28 mouse cellular contexts compared by ENCODE assay signal in the genomic region with DNA sequence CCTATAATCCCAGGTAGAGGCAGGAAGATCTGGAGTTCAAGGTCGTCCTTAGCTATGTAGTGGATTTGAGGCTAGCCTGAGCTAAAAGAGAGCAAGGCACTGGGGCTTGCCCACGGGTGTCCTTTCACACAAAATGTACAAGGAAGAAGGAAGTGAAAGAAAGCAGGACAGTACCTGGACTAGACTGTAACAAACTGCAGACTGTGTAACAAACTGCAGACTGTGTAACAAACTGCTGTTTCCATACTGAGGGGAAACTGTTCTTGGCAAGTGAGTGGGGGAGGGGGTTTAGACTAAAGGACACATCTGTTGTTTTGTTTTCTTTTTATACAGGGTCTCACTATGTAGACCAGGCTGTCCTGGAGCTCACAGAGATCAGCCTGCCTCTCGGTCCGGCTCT. TPM values are rescaled to one million over a fixed set of nuclear protein-coding genes. Genes with fewer than 3 reads are reported as not detected.
A peak's percentile ranks its signal among the peaks of the same experiment; 100 is the strongest.
DNase-seq lines count a peak whose midpoint lies in the region; ATAC-seq and TF ChIP-seq lines count a peak whose summit lies in the region.
"Had no signal": no experiment of that assay in that cellular context is flagged by ENCODE, and none has a peak within 500 bp of the region (broad histone marks: within the 10 kb centered on the region; RNA-seq: fewer than 3 reads in every experiment).

No protein-coding gene starts in this region.

- no peak for TF ChIP-seq POLR2A in CH12.LX (IDR thresholded peaks at IDR 0.05; ENCODE audit: low read depth, low read length)

- H3K4me1 ChIP-seq in forebrain, embryonic 10.5 days, result peaks cover 19% of the 10 kb centered on the region
- peaks cover 12% of the 10 kb centered on the region; the same call in 1 of the 2 replicates for H3K4me1 ChIP-seq in forebrain, postnatal 0 days (ENCODE audit: insufficient read depth)
- H3K4me1 ChIP-seq in midbrain, embryonic 11.5 days (ENCODE audit: control insufficient read depth, insufficient read depth, low read length), result peaks cover 5% of the 10 kb centered on the region
- 0 out of 2 replicates have a peak, but pooled peaks cover 8% of the 10 kb centered on the region for H3K4me1 ChIP-seq in midbrain, postnatal 0 days (ENCODE audit: insufficient read depth, low read length)
- H3K4me1 ChIP-seq in CH12.LX (ENCODE audit: control insufficient read depth in 1 of 2, insufficient read depth in 2 of 2), result peaks cover 5 to 37% of the 10 kb centered on the region in 2 experiments; a peak in 3 of 4 replicates

- in situ Hi-C loops in CH12.LX (cut with MboI; ENCODE audit: low pct_ligation_motif_present, low pct_unique_long_range_greater_than_20kb, low sequenced_read_pairs), result no loop called here

- no peak overlapping the region for H3K4me3 ChIP-seq in forebrain, embryonic 10.5 days
- no peak overlapping the region for H3K4me3 ChIP-seq in forebrain, postnatal 0 days (ENCODE audit: low read depth, low read length)
- no peak overlapping the region for H3K4me3 ChIP-seq in midbrain, embryonic 11.5 days (ENCODE audit: low read depth, low read length)
- H3K4me3 ChIP-seq in midbrain, postnatal 0 days (ENCODE audit: low read depth, low read length), result no peak overlapping the region
- H3K4me3 ChIP-seq in CH12.LX (replicated peaks in 1 of 3; ENCODE audit: low read depth in 2 of 3, low read length in 2 of 3, poor library complexity in 1 of 3), result no peak overlapping the region

- no peak for TF ChIP-seq CTCF in forebrain, postnatal 0 days (IDR thresholded peaks at IDR 0.05; ENCODE audit: low read depth)
- no peak for TF ChIP-seq CTCF in midbrain, postnatal 0 days (IDR thresholded peaks at IDR 0.05)
- no peak for TF ChIP-seq CTCF in CH12.LX (conservative IDR thresholded peaks at IDR 0.05 in 1 of 2, IDR thresholded peaks at IDR 0.05 in 1 of 2; ENCODE audit: low read depth in 2 of 2, low read length in 2 of 2)

- peak; percentile 72 for TF ChIP-seq EP300 in CH12.LX (IDR thresholded peaks at IDR 0.05; ENCODE audit: low read length)

- H3K27me3 ChIP-seq in forebrain, embryonic 10.5 days (ENCODE audit: poor library complexity, severe bottlenecking), result no peaks in the 10 kb centered on the region
- no peaks in the 10 kb centered on the region for H3K27me3 ChIP-seq in forebrain, postnatal 0 days (ENCODE audit: insufficient read depth, low read length)
- H3K27me3 ChIP-seq in midbrain, embryonic 11.5 days (ENCODE audit: control insufficient read depth, insufficient read depth, low read length), result no peaks in the 10 kb centered on the region
- H3K27me3 ChIP-seq in midbrain, postnatal 0 days (ENCODE audit: insufficient read depth, low read length), result no peaks in the 10 kb centered on the region
- peaks cover 24% of the 10 kb centered on the region for H3K27me3 ChIP-seq in CH12.LX (replicated peaks)
- H3K27me3 ChIP-seq: Patski had no signal

- H3K79me2 ChIP-seq in CH12.LX (replicated peaks; ENCODE audit: control insufficient read depth, extremely low read depth, insufficient read depth, poor library complexity, severe bottlenecking), result no peaks in the 10 kb centered on the region

- 0 out of 2 replicates have a peak overlapping the region, but pooled peaks have one; percentile 13 for H3K27ac ChIP-seq in forebrain, embryonic 10.5 days
- no peak overlapping the region for H3K27ac ChIP-seq in forebrain, postnatal 0 days (ENCODE audit: low read depth, low read length)
- no peak overlapping the region for H3K27ac ChIP-seq in midbrain, embryonic 11.5 days (ENCODE audit: low read depth, low read length)
- H3K27ac ChIP-seq in midbrain, postnatal 0 days (ENCODE audit: low read depth, low read length), result no peak overlapping the region
- H3K27ac ChIP-seq in CH12.LX (ENCODE audit: insufficient read depth, low read depth), result no peak overlapping the region; the same call in 1 of the 2 replicates

- ATAC-seq in forebrain, postnatal 0 days, result no peak
- no peak for ATAC-seq in midbrain, embryonic 11.5 days (ENCODE audit: low FRiP score)
- no peak for ATAC-seq in midbrain, postnatal 0 days (ENCODE audit: low FRiP score)
- ATAC-seq: activated CD4-positive, CD25-positive, alpha-beta regulatory T cell, adult 4 months; CD4-positive, CD25-positive, alpha-beta regulatory T cell, adult 4 months; Patski had no signal

- H3K9ac ChIP-seq in forebrain, postnatal 0 days, result no peak overlapping the region
- no peak overlapping the region for H3K9ac ChIP-seq in midbrain, embryonic 11.5 days (ENCODE audit: low read length)
- H3K9ac ChIP-seq in midbrain, postnatal 0 days (replicated peaks; ENCODE audit: low read length, poor library complexity, severe bottlenecking), result no peak overlapping the region
- H3K9ac ChIP-seq in CH12.LX (ENCODE audit: insufficient read depth, low read depth), result no peak overlapping the region

- H3K9me3 ChIP-seq in forebrain, embryonic 10.5 days, result no peaks in the 10 kb centered on the region
- H3K9me3 ChIP-seq in forebrain, postnatal 0 days (ENCODE audit: low read length), result no peaks in the 10 kb centered on the region
- H3K9me3 ChIP-seq in midbrain, embryonic 11.5 days (ENCODE audit: control insufficient read depth, low read length), result no peaks in the 10 kb centered on the region
- H3K9me3 ChIP-seq in midbrain, postnatal 0 days (ENCODE audit: low read length), result no peaks in the 10 kb centered on the region
- peaks cover 10% of the 10 kb centered on the region for H3K9me3 ChIP-seq in CH12.LX (replicated peaks; ENCODE audit: low read length)
- H3K9me3 ChIP-seq: G1E had no signal

- dilution Hi-C loops in CH12.LX (cut with MboI; ENCODE audit: extremely low pct_ligation_motif_present, extremely low pct_unique_long_range_greater_than_20kb, low sequenced_read_pairs), result no loop called here

- no peak overlapping the region for H3K4me2 ChIP-seq in forebrain, postnatal 0 days (ENCODE audit: low read depth)
- no peak overlapping the region for H3K4me2 ChIP-seq in midbrain, embryonic 11.5 days
- H3K4me2 ChIP-seq in midbrain, postnatal 0 days (ENCODE audit: low read depth, low read length, poor library complexity, severe bottlenecking), result no peak overlapping the region
- no peak overlapping the region for H3K4me2 ChIP-seq in CH12.LX (ENCODE audit: insufficient read depth, low read depth, poor library complexity, severe bottlenecking)

- H3K36me3 ChIP-seq in forebrain, embryonic 10.5 days (replicated peaks), result no peaks in the 10 kb centered on the region
- no peaks in the 10 kb centered on the region for H3K36me3 ChIP-seq in forebrain, postnatal 0 days (ENCODE audit: insufficient read depth)
- H3K36me3 ChIP-seq in midbrain, embryonic 11.5 days (ENCODE audit: control insufficient read depth, insufficient read depth, low read length), result no peaks in the 10 kb centered on the region
- H3K36me3 ChIP-seq in midbrain, postnatal 0 days (ENCODE audit: insufficient read depth, low read length), result no peaks in the 10 kb centered on the region
- no peaks in the 10 kb centered on the region for H3K36me3 ChIP-seq in CH12.LX (replicated peaks in 1 of 2; ENCODE audit: control insufficient read depth in 1 of 2, insufficient read depth in 1 of 2, low read length in 1 of 2)
- H3K36me3 ChIP-seq: G1E had no signal

- no peak for TF ChIP-seq RAD21 in CH12.LX (IDR thresholded peaks at IDR 0.05; ENCODE audit: low read depth, low read length)

- no peak for DNase-seq in forebrain, embryonic 10.5 days (ENCODE audit: extremely low spot score, low spot score)
- DNase-seq in forebrain, postnatal 0 days, result no peak
- peak; percentile 68 for DNase-seq in midbrain, embryonic 11.5 days (ENCODE audit: low spot score, missing footprints)
- no peak for DNase-seq in midbrain, postnatal 0 days (ENCODE audit: low spot score)
- DNase-seq in A20 (ENCODE audit: low read depth, low spot score) (peak; percentile 16), CH12.LX (ENCODE audit: extremely low read depth) (peak; percentile 21)
- DNase-seq in adrenal gland, adult 2 months, result no peak
- no peak for DNase-seq in T-cell, adult 2 months (ENCODE audit: low spot score)
- DNase-seq: adrenal gland, adult 8-10 months; adrenal gland, postnatal 10 days; adrenal gland, postnatal 14 days; adrenal gland, postnatal 25 days; adrenal gland, postnatal 36 days; B cell, adult 2 months; cerebellum, adult 11 months; cerebellum, adult 11-12 months; cerebellum, adult 18-20 months; cerebellum, adult 2 months; cerebellum, adult 8-10 months; cerebellum, adult 9-10 months had no signal

- 79% methylated on average over 4 of the region's 4 CpGs for WGBS in forebrain, embryonic 10.5 days
- WGBS in forebrain, postnatal 0 days, result 75% methylated on average over 4 of the region's 4 CpGs
- WGBS in midbrain, embryonic 11.5 days, result 83% methylated on average over 4 of the region's 4 CpGs
- WGBS in midbrain, postnatal 0 days, result 85% methylated on average over 4 of the region's 4 CpGs

RNA-seq across cellular contexts. Expression of gene Trim56, which starts 5.3 kb away (rescaled TPM):
- polyA plus RNA-seq in forebrain, embryonic 10.5 days (2016; fragmentation: Nextera tagmentation; extraction: Ambion mirVana), result 4.6 and 5.0 TPM in 2 replicates
- 4.0 and 5.7 TPM in 2 replicates for total RNA-seq in forebrain, postnatal 0 days (2014; rRNA removed)
- 1.1 and 2.3 TPM in 2 replicates for polyA plus RNA-seq in forebrain, postnatal 0 days (2015; fragmentation: Nextera tagmentation; extraction: Ambion mirVana)
- polyA plus RNA-seq in midbrain, embryonic 11.5 days (2014; fragmentation: Nextera tagmentation; extraction: Ambion mirVana), result 4.5 and 4.8 TPM in 2 replicates
- 3.7 and 5.4 TPM in 2 replicates for total RNA-seq in midbrain, postnatal 0 days (2014; rRNA removed)
- 1.2 and 1.4 TPM in 2 replicates for polyA plus RNA-seq in midbrain, postnatal 0 days (2015; fragmentation: Nextera tagmentation; extraction: Ambion mirVana)
- total RNA-seq in CH12.LX (2012; rRNA removed) (11.8 and 12.9 TPM in 2 replicates), CH12.LX (2014; rRNA removed) (6.0 and 7.6 TPM in 2 replicates)
- polyA plus RNA-seq in CH12.LX (2012; ENCODE audit: insufficient read length, low read depth), result 10.8 and 11.2 TPM in 2 replicates
- total RNA-seq in adrenal gland, adult 2 months (2021), result 10 to 100 TPM; 37.1 to 47.0 TPM
- 13.3 and 19.6 TPM in 2 replicates for polyA plus RNA-seq in adrenal gland, adult 2 months (2012; rRNA removed)

RNA-seq across cellular contexts. Expression of gene Muc3, which starts 27.8 kb away (rescaled TPM):
- polyA plus RNA-seq in forebrain, embryonic 10.5 days (2016; fragmentation: Nextera tagmentation; extraction: Ambion mirVana), result not detected in 2 replicates
- total RNA-seq in forebrain, postnatal 0 days (2014; rRNA removed), result not detected in 2 replicates
- polyA plus RNA-seq in forebrain, postnatal 0 days (2015; fragmentation: Nextera tagmentation; extraction: Ambion mirVana), result not detected in 2 replicates
- polyA plus RNA-seq in midbrain, embryonic 11.5 days (2014; fragmentation: Nextera tagmentation; extraction: Ambion mirVana), result not detected in 2 replicates
- not detected in 2 replicates for total RNA-seq in midbrain, postnatal 0 days (2014; rRNA removed)
- not detected in 2 replicates for polyA plus RNA-seq in midbrain, postnatal 0 days (2015; fragmentation: Nextera tagmentation; extraction: Ambion mirVana)
- total RNA-seq in CH12.LX (2012; rRNA removed) (0.17 TPM in 1 of 2 replicates, not detected in the other), CH12.LX (2014; rRNA removed) (not detected in 2 replicates)
- polyA plus RNA-seq in CH12.LX (2012; ENCODE audit: insufficient read length, low read depth), result 0.13 TPM in 1 of 2 replicates, not detected in the other
- not detected for total RNA-seq in adrenal gland, adult 2 months (2021)
- not detected in 2 replicates for polyA plus RNA-seq in adrenal gland, adult 2 months (2012; rRNA removed)
- total RNA-seq: adrenal gland, adult 18-20 months; adrenal gland, adult 8-10 months; adrenal gland, postnatal 10 days; adrenal gland, postnatal 14 days; adrenal gland, postnatal 25 days; adrenal gland, postnatal 36 days; adrenal gland, postnatal 4 days; G1E; MEL had no signal
- polyA plus RNA-seq: C2C12; CD4-positive, CD25-positive, alpha-beta regulatory T cell, adult 4 months; cerebellum, adult 2 months; G1E; Patski had no signal

RNA-seq across cellular contexts. Expression of gene Serpine1, which starts 49.2 kb away (rescaled TPM):
- 0.10 and 0.17 TPM in 2 replicates for polyA plus RNA-seq in forebrain, embryonic 10.5 days (2016; fragmentation: Nextera tagmentation; extraction: Ambion mirVana)
- total RNA-seq in forebrain, postnatal 0 days (2014; rRNA removed), result 1.2 and 3.1 TPM in 2 replicates
- polyA plus RNA-seq in forebrain, postnatal 0 days (2015; fragmentation: Nextera tagmentation; extraction: Ambion mirVana), result 0.06 and 0.28 TPM in 2 replicates
- not detected in 2 replicates for polyA plus RNA-seq in midbrain, embryonic 11.5 days (2014; fragmentation: Nextera tagmentation; extraction: Ambion mirVana)
- 3.3 and 3.7 TPM in 2 replicates for total RNA-seq in midbrain, postnatal 0 days (2014; rRNA removed)
- 0.06 and 0.30 TPM in 2 replicates for polyA plus RNA-seq in midbrain, postnatal 0 days (2015; fragmentation: Nextera tagmentation; extraction: Ambion mirVana)
- 0.34 and 0.51 TPM in 2 replicates for total RNA-seq in CH12.LX (2012; rRNA removed)
- total RNA-seq in CH12.LX (2014; rRNA removed), result 0.84 and 1.8 TPM in 2 replicates
- 0.44 and 0.61 TPM in 2 replicates for polyA plus RNA-seq in CH12.LX (2012; ENCODE audit: insufficient read length, low read depth)
- 1 to 10 TPM; 3.9 to 5.3 TPM for total RNA-seq in adrenal gland, adult 2 months (2021)
- 1.3 and 2.1 TPM in 2 replicates for polyA plus RNA-seq in adrenal gland, adult 2 months (2012; rRNA removed)
- polyA plus RNA-seq: activated CD4-positive, CD25-positive, alpha-beta regulatory T cell, adult 4 months had no signal

Comparison
In these comparisons a context has a peak if more than half of its experiments do, and no peak if none do; other contexts are left out.
1. DNase-seq: peak in midbrain, embryonic 11.5 days (single experiment), A20 (single experiment) and CH12.LX (single experiment); none in forebrain, embryonic 10.5 days (single experiment), forebrain, postnatal 0 days (single experiment), midbrain, postnatal 0 days (single experiment), adrenal gland, adult 2 months (single experiment) and T-cell, adult 2 months (single experiment).